Mouse (Mus musculus): ENCODE measurements around the gene Ubqln2. TPM values are rescaled to one million over a fixed set of nuclear protein-coding genes. Genes with fewer than 3 reads are reported as not detected.
A peak's percentile ranks its signal among the peaks of the same experiment; 100 is the strongest.

Ubqln2 gene
- total RNA-seq (2022) = 10 to 100 TPM; 64.1 to 79.8 (median 69.0) TPM

GRCm38 (mm10) chrX:153497688-153498516 is at the start of gene Ubqln2:
Gene Ubqln2 (plus strand): TSS chrX:153498227.
- DNase-seq = peak; percentile 66

DNA sequence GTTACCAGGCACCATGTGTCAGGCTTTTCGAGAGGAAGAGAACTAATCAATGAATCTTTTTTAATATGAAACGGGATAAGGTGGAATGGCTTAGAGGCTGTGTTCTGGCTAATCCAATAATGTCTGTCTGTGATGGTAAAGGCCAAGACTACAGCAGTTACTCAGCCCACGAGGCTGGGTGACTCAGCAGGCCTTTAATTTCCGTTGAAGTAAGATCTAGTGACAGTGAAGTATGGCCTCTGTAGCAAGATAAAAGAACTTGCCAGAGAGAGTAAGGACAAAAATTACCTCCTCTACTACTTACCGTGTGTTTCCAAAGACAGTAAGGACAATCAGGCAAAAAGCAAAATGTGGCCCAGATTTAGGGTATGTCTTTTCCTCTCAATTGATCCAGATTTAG is 46.1 kb upstream of the Ubqln2 start:
- DNase-seq = peak; percentile 44

DNA sequence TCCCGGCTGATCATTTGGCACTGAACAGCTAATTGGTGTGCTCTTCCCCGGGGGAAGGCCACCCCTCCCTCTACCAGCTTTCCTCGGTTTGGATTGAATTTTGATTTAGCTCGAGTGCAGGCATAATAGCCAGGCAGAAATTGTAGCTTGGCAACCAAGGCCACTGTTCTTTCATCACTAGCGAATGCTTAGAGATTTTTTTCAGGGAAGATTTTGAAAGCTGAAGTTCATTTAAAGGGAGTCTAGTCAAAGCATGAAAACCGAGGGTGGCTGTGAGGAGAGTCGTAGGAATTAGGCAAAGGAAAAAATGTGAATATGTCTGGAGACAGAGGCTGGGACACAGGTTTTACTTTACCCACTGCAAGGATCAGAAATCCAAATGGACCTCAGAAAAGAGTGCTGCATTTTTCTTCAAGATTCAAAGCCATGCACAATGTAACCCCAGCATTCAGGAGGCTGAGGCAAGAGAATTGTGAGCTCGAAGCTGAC is 21.2 kb upstream of the Ubqln2 start:
- peak; percentile 26 for DNase-seq

DNA sequence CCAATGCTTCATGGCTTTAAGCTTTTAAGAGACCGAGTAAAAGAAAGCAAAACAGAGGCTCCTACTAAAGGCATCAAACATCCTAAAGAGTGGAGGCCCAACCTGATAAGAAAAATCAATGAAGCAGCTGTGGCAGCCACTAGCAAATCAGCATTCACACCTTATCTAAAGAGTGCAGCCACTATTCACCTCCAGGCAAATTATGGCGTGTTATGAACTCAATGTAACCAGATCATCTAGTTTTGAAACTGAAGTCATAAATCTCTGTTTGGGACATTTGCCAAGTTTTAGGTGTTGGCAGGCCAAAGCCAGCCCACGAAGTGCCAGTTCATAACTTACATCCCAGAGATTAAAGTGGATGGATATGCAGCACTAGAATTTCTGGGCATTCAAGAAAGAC is 5.7 kb upstream of the Ubqln2 start:
- no peak for DNase-seq

GRCm38 (mm10) chrX:153498665-153499293 is 752 bp downstream of the Ubqln2 start:
- peak; percentile 3 for DNase-seq

DNA sequence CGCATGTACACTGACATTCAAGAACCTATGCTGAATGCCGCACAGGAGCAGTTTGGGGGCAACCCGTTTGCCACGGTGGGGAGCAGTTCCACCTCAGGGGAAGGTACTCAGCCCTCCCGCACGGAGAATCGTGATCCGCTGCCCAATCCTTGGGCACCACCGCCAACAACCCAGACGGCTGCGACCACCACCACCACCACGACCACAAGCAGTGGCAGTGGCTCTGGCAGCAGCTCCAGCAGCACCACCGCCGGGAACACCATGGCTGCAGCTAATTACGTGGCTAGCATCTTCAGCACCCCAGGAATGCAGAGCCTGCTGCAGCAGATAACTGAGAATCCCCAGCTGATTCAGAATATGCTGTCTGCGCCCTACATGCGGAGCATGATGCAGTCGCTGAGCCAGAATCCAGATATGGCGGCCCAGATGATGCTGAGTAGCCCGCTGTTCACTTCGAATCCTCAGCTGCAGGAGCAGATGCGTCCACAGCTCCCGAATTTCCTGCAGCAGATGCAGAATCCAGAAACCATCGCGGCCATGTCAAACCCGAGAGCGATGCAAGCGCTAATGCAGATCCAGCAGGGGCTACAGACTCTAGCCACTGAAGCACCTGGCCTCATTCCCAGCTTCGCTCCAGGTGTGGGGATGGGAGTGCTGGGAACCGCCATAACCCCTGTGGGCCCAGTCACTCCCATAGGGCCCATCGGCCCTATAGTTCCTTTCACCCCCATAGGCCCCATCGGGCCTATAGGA is 1.4 kb downstream of the Ubqln2 start:
- DNase-seq = peak; percentile 3

- DNase-seq = peak; percentile 5
These were observed 2.0 kb downstream of the Ubqln2 start for GRCm38 (mm10) chrX:153500047-153500345.

GRCm38 (mm10) chrX:153505954-153506353 is 7.9 kb downstream of the Ubqln2 start:
- no peak for DNase-seq

DNA sequence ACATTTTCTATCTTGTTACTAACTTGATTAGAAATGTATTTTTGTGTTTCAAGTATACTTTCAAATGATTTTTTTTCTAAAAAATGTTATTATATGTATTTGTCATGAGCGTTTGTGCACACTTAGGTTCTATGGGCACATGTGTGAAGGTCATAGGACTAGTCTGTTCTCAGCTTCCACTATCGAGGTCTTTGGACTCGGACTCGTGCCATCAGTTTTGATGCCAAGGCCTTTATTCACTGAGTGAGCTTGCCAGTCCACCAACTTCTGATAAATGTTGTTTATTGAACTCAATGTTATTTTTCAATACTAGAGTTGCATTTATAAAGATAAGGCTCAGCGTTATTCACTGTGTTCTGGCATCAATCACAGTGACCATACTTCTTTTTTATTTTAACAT is 17.5 kb downstream of the Ubqln2 start:
- DNase-seq = peak; percentile 20

- DNase-seq = no peak
These were observed 30.4 kb downstream of the Ubqln2 start for GRCm38 (mm10) chrX:153528399-153528798.

Other genes with a start within 250 kb of the Ubqln2 start
- gene Cypt3, start 60.4 kb downstream of the Ubqln2 start, total RNA-seq (2022) = not detected
- 10 to 100 TPM in 2 of 4 experiments, 1 to 10 TPM in 2; 5.8 to 11.4 (median 9.0) TPM for gene Kctd12b, start 198.2 kb downstream of the Ubqln2 start, total RNA-seq (2022)
- gene Nbdy, start 225.4 kb downstream of the Ubqln2 start, total RNA-seq (2022) = 10 to 100 TPM; 65.7 to 76.0 (median 67.6) TPM